Mouse (Mus musculus) liver, postnatal 0 days (tissue): ENCODE data around the gene Def8. TPM values are rescaled to one million over a fixed set of nuclear protein-coding genes. Genes with fewer than 3 reads are reported as not detected.
A peak's percentile ranks its signal among the peaks of the same experiment; 100 is the strongest.

Experiments
- ATAC-seq: fragments of 200-750 bp; cut with Nextera tagmentation; 2 replicates; pipeline ENCODE4 v1.8.0; 2017; ENCODE audit warnings: mild to moderate bottlenecking, moderate library complexity
- DNase-seq: peaks from one replicate; pipeline ENCODE4 v3.0.0-alpha.2; 2016
- H3K27ac ChIP-seq: fragments of 300-500 bp; sonication (generic); 2 replicates; pipeline ENCODE4 v1.5.1; 2014; ENCODE audit warnings: antibody characterized with exemption, moderate library complexity, mild to moderate bottlenecking, low read depth
- H3K27me3 ChIP-seq: fragments of 300-500 bp; sonication (generic); 2 replicates; pipeline ENCODE4 v1.6.1; 2014; ENCODE audit warnings: low read length, control low read depth, mixed read lengths; ENCODE audit not compliant: insufficient read depth
- H3K36me3 ChIP-seq: fragments of 300-500 bp; sonication (generic); replicated peaks from 2 replicates; pipeline ENCODE4 v1.6.1; 2014; ENCODE audit warnings: mild to moderate bottlenecking, control low read depth, low read length, moderate library complexity, mixed read lengths; ENCODE audit not compliant: insufficient read depth
- H3K4me1 ChIP-seq: fragments of 300-500 bp; sonication (generic); 2 replicates; pipeline ENCODE4 v1.6.1; 2014; ENCODE audit warnings: antibody characterized with exemption, mild to moderate bottlenecking, control low read depth; ENCODE audit not compliant: insufficient read depth
- H3K4me2 ChIP-seq: fragments of 300-500 bp; sonication (generic); 2 replicates; pipeline ENCODE4 v1.6.1; 2014; ENCODE audit warnings: low read depth, mild to moderate bottlenecking, low read length, moderate library complexity, mixed read lengths
- H3K4me3 ChIP-seq: fragments of 300-500 bp; sonication (generic); 2 replicates; pipeline ENCODE4 v1.5.1; 2014; ENCODE audit warnings: low read depth, low read length
- H3K9ac ChIP-seq: fragments of 300-500 bp; sonication (generic); replicated peaks from 2 replicates; pipeline ENCODE4 v1.6.1; 2014; ENCODE audit warnings: mild to moderate bottlenecking, moderate library complexity
- H3K9me3 ChIP-seq: fragments of 300-500 bp; sonication (generic); 2 replicates; pipeline ENCODE4 v1.6.1; 2016; ENCODE audit warnings: mild to moderate bottlenecking, control low read depth, low read length, mixed read lengths
- CTCF ChIP-seq: sonication (generic); IDR thresholded peaks from 2 replicates; pipeline ENCODE4 v1.5.1; 2016; ENCODE audit warnings: antibody characterized with exemption, low read depth
- EP300 ChIP-seq: IDR thresholded peaks from 2 replicates; pipeline ENCODE4 v1.6.1; 2016; ENCODE audit warnings: antibody characterized with exemption, low read depth, mild to moderate bottlenecking
- WGBS: fragments of 180-500 bp; shearing (Covaris S2); extraction: QIAGEN DNeasy Blood & Tissue Kit; methylation state at CpG from one replicate; pipeline ENCODE4 v1.1.7; 2014; ENCODE audit not compliant: insufficient replicate concordance; 5-methylcytosine and 5-hydroxymethylcytosine counted together
- polyA plus RNA-seq: library from polyadenylated mRNA; unstranded; fragments of >200 nt; fragmentation: Nextera tagmentation; extraction: Ambion mirVana; gene quantifications from 2 replicates; pipeline ENCODE4 v1.2.1, GENCODE M21; 2015

Def8 gene
- polyA plus RNA-seq, 1 experiment from 2014 or later, result 11.6 TPM

- H3K27me3 ChIP-seq, result no peaks in the 10 kb centered on the region
These were observed 76.2 kb downstream of the Def8 start for GRCm38 (mm10) chr8:123499556-123499955.

GRCm38 (mm10) chr8:123502192-123502591 lies 78.9 kb downstream of the Def8 start:
- TF ChIP-seq CTCF, result no peak
- no peak for TF ChIP-seq EP300
- no peak for ATAC-seq
- DNase-seq, result no peak
- no peaks in the 10 kb centered on the region for H3K9me3 ChIP-seq
- H3K27me3 ChIP-seq, result no peaks in the 10 kb centered on the region
- WGBS, result 83% methylated on average over 5 of the region's 5 CpGs
- H3K9ac ChIP-seq, result no peak overlapping the region
- peaks cover 57% of the 10 kb centered on the region for H3K36me3 ChIP-seq
- H3K4me3 ChIP-seq, result no peak overlapping the region
- no peak overlapping the region for H3K27ac ChIP-seq
- H3K4me2 ChIP-seq, result no peak overlapping the region
- H3K4me1 ChIP-seq, result no peaks in the 10 kb centered on the region

More at GRCm38 (mm10) chr8:123499556-123499955, 76.2 kb downstream of the Def8 start:
- H3K36me3 ChIP-seq, result peaks cover 79% of the 10 kb centered on the region
- H3K4me3 ChIP-seq, result no peak overlapping the region
- no peaks in the 10 kb centered on the region for H3K4me1 ChIP-seq
- WGBS, result 94% methylated on average over 11 of the region's 11 CpGs
- H3K4me2 ChIP-seq, result no peak overlapping the region
- no peak for ATAC-seq
- H3K9me3 ChIP-seq, result no peaks in the 10 kb centered on the region
- H3K9ac ChIP-seq, result no peak overlapping the region
- no peak for DNase-seq
- no peak for TF ChIP-seq CTCF
- TF ChIP-seq EP300, result no peak
- H3K27ac ChIP-seq, result no peak overlapping the region

GRCm38 (mm10) chr8:123503801-123504467 lies 80.6 kb downstream of the Def8 start:
- Histone ChIP-seq H3K9ac (no peak overlapping the region), H3K4me3 (no peak overlapping the region), H3K27me3 (no peaks in the 10 kb centered on the region), H3K4me1 (no peaks in the 10 kb centered on the region), H3K9me3 (no peaks in the 10 kb centered on the region), H3K27ac (no peak overlapping the region), H3K4me2 (no peak overlapping the region), H3K36me3 (peaks cover 46% of the 10 kb centered on the region)
- TF ChIP-seq CTCF (peak; percentile 45), EP300 (no peak)
- 95% methylated on average over 6 of the region's 6 CpGs for WGBS
- no peak for DNase-seq
- ATAC-seq, result no peak

DNA sequence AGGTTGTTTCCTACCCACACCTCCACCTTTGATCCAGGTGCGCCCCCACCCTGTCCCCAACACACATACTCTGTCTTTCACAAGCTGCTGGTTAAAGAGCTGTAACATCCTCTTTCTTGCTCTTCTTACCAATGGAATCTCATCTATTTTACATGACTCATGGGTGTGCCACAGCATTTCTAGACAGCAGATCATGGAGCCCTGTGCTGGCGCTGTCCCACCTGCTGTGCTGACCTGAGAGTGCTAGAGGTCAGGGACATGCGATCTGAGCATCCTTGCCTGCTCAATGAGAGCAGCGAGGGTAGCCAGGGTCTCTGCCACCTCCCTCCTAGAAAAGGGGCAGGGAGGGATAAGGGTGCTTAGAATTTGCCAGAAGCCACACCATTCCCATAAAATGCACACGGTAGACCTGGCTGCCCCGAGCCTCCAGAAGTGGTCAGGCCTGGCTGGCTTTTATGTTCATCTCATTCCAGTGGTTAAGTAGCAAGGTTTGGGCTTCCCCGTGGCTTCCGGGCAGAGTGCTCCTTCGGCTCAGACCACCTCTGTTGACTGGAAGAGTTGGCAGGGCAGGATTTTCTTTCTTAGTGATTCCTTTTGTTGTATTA lies 81.4 kb downstream of the Def8 start:
- Histone ChIP-seq H3K9me3 (no peaks in the 10 kb centered on the region), H3K4me3 (no peak overlapping the region), H3K36me3 (peaks cover 39% of the 10 kb centered on the region), H3K9ac (no peak overlapping the region), H3K4me1 (no peaks in the 10 kb centered on the region), H3K4me2 (no peak overlapping the region), H3K27ac (no peak overlapping the region), H3K27me3 (no peaks in the 10 kb centered on the region)
- TF ChIP-seq EP300 (no peak), CTCF (no peak)
- DNase-seq (no peak), ATAC-seq (no peak)
- WGBS, result 91% methylated on average over 9 of the region's 9 CpGs

- Histone ChIP-seq H3K4me1 (no peaks in the 10 kb centered on the region), H3K4me2 (no peak overlapping the region), H3K4me3 (no peak overlapping the region), H3K9ac (no peak overlapping the region), H3K27me3 (no peaks in the 10 kb centered on the region), H3K27ac (no peak overlapping the region), H3K9me3 (no peaks in the 10 kb centered on the region), H3K36me3 (peaks cover 34% of the 10 kb centered on the region)
- ATAC-seq (no peak), DNase-seq (no peak)
- 77% methylated on average over 4 of the region's 4 CpGs for WGBS
- TF ChIP-seq EP300, result no peak
- TF ChIP-seq CTCF, result no peak
These were observed 81.9 kb downstream of the Def8 start for GRCm38 (mm10) chr8:123505267-123505666.

GRCm38 (mm10) chr8:123505695-123506094 lies 82.4 kb downstream of the Def8 start:
- H3K27me3 ChIP-seq, result no peaks in the 10 kb centered on the region
- H3K4me2 ChIP-seq, result no peak overlapping the region
- no peak for ATAC-seq
- H3K4me1 ChIP-seq, result no peaks in the 10 kb centered on the region
- no peak overlapping the region for H3K27ac ChIP-seq
- TF ChIP-seq CTCF, result no peak
- no peak for TF ChIP-seq EP300
- no peaks in the 10 kb centered on the region for H3K9me3 ChIP-seq
- peaks cover 30% of the 10 kb centered on the region for H3K36me3 ChIP-seq
- no peak overlapping the region for H3K4me3 ChIP-seq
- DNase-seq, result no peak
- no peak overlapping the region for H3K9ac ChIP-seq
- 80% methylated on average over 9 of the region's 9 CpGs for WGBS
